Mouse (Mus musculus): Measurements from ENCODE around the gene Ywhag.

GRCm38 (mm10) chr5:135950710-135951412 lies 16.4 kb upstream of the Ywhag start:
- TF ChIP-seq CTCF (IDR thresholded peaks at IDR 0.05; ENCODE audit: borderline replicate concordance, insufficient read depth, low read depth, low read length), result no peak
- no peak for TF ChIP-seq POLR2A (IDR thresholded peaks at IDR 0.05; ENCODE audit: borderline replicate concordance, insufficient read depth, low read length)
